Mouse (Mus musculus) MEL (cell line): ENCODE data around the gene Col4a3.

Source experiments
- CHD1 ChIP-seq: IDR thresholded peaks from 2 replicates; pipeline ENCODE4 v1.6.1; 2012; ENCODE audit warnings: low read depth, mild to moderate bottlenecking, inconsistent platforms, low read length, improper control_type of control experiment
- CTCF ChIP-seq, 3 experiments: IDR thresholded peaks in 2 of 3; conservative IDR thresholded peaks in 1 of 3; 2 replicates each; pipeline ENCODE4 v1.5.1; 2011 to 2012; ENCODE audit warnings: low read length in 3 of 3, low read depth in 2 of 3, mild to moderate bottlenecking in 2 of 3, improper control_type of control experiment in 1 of 3, inconsistent platforms in 1 of 3, mixed read lengths in 1 of 3, moderate library complexity in 1 of 3; ENCODE audit not compliant: control insufficient read depth in 1 of 3, insufficient read depth in 1 of 3, poor library complexity in 1 of 3, severe bottlenecking in 1 of 3
- MAFK ChIP-seq: IDR thresholded peaks from 2 replicates; pipeline ENCODE4 v1.6.1; 2011; ENCODE audit warnings: low read depth, mild to moderate bottlenecking, low read length, improper control_type of control experiment, borderline replicate concordance
- POLR2A ChIP-seq, 2 experiments: IDR thresholded peaks; 2 replicates each; pipeline ENCODE4 v1.6.1; 2011 to 2012; ENCODE audit warnings: low read length in 2 of 2, mild to moderate bottlenecking in 2 of 2, control low read depth in 1 of 2, improper control_type of control experiment in 1 of 2, low read depth in 1 of 2, moderate library complexity in 1 of 2; ENCODE audit not compliant: control insufficient read depth in 1 of 2, insufficient read depth in 1 of 2, poor library complexity in 1 of 2
- POLR2AphosphoS2 ChIP-seq: IDR thresholded peaks from 2 replicates; pipeline ENCODE4 v1.6.1; 2011; ENCODE audit warnings: low read length, improper control_type of control experiment

DNA sequence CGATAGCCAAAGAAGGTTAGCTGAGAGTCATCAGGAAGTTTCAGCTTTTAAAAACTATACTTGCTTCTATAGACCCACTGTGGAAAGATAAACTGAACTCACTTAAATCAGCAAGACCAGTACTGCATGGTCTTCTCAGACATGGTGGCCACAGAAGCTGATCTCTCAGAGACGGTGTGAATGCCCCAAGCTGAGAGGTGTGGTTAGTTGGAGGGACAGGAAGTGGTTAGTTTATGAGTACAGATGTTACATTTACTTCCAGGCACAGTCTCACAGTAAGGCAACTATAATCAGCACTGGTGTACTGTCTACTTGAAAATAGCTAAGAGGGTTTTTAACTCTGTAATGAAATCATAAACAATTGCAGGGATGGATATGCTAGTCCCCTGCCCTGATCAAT lies 75.5 kb downstream of the Col4a3 start:
- TF ChIP-seq POLR2AphosphoS2: no peak
- TF ChIP-seq CTCF (IDR thresholded peaks at IDR 0.05 in 2 of 3, conservative IDR thresholded peaks at IDR 0.05 in 1 of 3; ENCODE audit: control insufficient read depth in 1 of 3, insufficient read depth in 1 of 3, low read depth in 2 of 3, low read length in 3 of 3, poor library complexity in 1 of 3, severe bottlenecking in 1 of 3): no peak
- TF ChIP-seq POLR2A (IDR thresholded peaks at IDR 0.05; ENCODE audit: control insufficient read depth in 1 of 2, insufficient read depth in 1 of 2, low read depth in 1 of 2, low read length in 2 of 2, poor library complexity in 1 of 2): no peak
- no peak for TF ChIP-seq CHD1
- TF ChIP-seq MAFK: no peak
